Mouse (Mus musculus): ENCODE measurements at regions not wholly inside any gene's neighbourhood (a gene's known extent, or its start where the extent isn't known, plus 50 kb on each side); places are given as distances from the start of the nearest gene placed in this dataset.

DNA sequence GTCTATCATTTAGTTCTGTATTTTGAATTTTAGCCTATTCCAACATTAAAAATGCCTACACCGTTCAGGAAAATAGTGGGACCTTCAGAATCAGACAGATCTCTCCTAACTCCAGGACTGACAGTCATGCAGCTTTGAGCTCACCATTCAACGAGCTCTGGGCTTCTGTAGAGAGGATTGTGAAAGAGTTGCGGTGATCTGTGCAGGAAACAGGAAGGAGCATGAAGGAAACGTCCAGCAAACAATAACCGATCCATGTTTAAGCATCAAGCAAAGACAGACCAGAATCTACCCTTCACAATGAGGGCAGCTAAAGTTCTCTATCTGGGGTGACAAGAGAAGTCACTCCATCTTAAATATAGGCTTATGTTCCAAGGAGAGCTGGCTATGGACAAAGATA lies 76.0 kb upstream of the Ednrb start:
- Histone ChIP-seq H3K36me3 (ENCODE audit: control insufficient read depth, insufficient read depth, low read length) (no peaks in the 10 kb centered on the region), H3K27me3 (ENCODE audit: control insufficient read depth, insufficient read depth, low read length) (no peaks in the 10 kb centered on the region), H3K9ac (replicated peaks; ENCODE audit: low read depth, low read length) (no peak overlapping the region), H3K4me2 (replicated peaks; ENCODE audit: low read depth, low read length) (no peak overlapping the region), H3K4me1 (ENCODE audit: control insufficient read depth, insufficient read depth, low read length) (no peaks in the 10 kb centered on the region), H3K9me3 (ENCODE audit: control insufficient read depth, low read depth, low read length) (no peaks in the 10 kb centered on the region), H3K27ac (ENCODE audit: low read length) (no peak overlapping the region), H3K4me3 (ENCODE audit: low read depth, low read length) (no peak overlapping the region)
- 68% methylated on average over 5 of the region's 5 CpGs for WGBS
- no peak for ATAC-seq (ENCODE audit: insufficient number of reproducible peaks, insufficient read depth, low FRiP score, low read depth)

DNA sequence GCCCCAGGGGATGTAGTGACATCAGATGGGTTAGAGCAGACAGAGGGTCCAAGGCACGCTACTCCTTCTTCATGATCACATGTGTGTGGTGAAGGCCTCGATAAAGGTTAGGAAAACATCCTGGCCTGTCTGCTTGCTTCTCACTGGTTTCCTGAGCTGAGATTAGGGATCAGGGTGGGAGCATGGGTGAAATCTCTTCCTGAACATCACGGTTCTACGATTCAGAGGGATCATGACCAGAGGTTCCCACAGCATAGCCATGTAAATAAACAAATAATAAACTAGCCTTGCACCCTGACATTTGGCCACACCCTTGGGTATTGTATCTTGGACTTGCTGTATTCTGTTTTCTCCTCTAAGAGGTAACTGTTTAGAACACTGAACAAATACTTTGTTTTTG lies 75.2 kb upstream of the Ednrb start:
- 71% methylated on average over 4 of the region's 4 CpGs for WGBS
- Histone ChIP-seq H3K27ac (ENCODE audit: low read length) (no peak overlapping the region), H3K9me3 (ENCODE audit: control insufficient read depth, low read depth, low read length) (no peaks in the 10 kb centered on the region), H3K27me3 (ENCODE audit: control insufficient read depth, insufficient read depth, low read length) (no peaks in the 10 kb centered on the region), H3K4me3 (ENCODE audit: low read depth, low read length) (no peak overlapping the region), H3K9ac (replicated peaks; ENCODE audit: low read depth, low read length) (no peak overlapping the region), H3K4me2 (replicated peaks; ENCODE audit: low read depth, low read length) (no peak overlapping the region), H3K4me1 (ENCODE audit: control insufficient read depth, insufficient read depth, low read length) (no peaks in the 10 kb centered on the region), H3K36me3 (ENCODE audit: control insufficient read depth, insufficient read depth, low read length) (no peaks in the 10 kb centered on the region)
- ATAC-seq (ENCODE audit: insufficient number of reproducible peaks, insufficient read depth, low FRiP score, low read depth): no peak

DNA sequence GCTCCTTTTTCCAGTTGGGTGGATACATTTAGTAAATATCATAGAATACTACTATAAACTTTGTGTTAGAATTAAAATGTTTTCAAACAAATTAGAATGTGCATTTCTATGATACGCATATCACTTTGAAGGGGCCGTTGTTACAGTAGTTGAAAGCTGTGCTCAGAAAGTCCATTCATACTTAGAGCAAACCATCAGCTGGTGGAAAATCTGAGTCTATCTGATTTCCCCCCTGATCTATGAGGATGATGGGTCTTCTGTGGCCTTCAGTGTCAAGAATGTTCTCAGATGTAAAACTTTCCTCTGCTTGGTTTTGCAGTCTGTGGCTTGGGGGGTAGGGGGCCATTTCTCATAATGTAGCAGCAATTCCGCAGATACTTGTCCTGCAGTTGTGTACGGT lies 69.3 kb upstream of the Ednrb start:
- Histone ChIP-seq H3K4me2 (replicated peaks; ENCODE audit: low read depth, low read length) (no peak overlapping the region), H3K9me3 (ENCODE audit: control insufficient read depth, low read depth, low read length) (no peaks in the 10 kb centered on the region), H3K36me3 (ENCODE audit: control insufficient read depth, insufficient read depth, low read length) (no peaks in the 10 kb centered on the region), H3K4me1 (ENCODE audit: control insufficient read depth, insufficient read depth, low read length) (no peaks in the 10 kb centered on the region), H3K9ac (replicated peaks; ENCODE audit: low read depth, low read length) (no peak overlapping the region), H3K4me3 (ENCODE audit: low read depth, low read length) (no peak overlapping the region), H3K27me3 (ENCODE audit: control insufficient read depth, insufficient read depth, low read length) (no peaks in the 10 kb centered on the region), H3K27ac (ENCODE audit: low read length) (no peak overlapping the region)
- WGBS: 87% methylated on average over 4 of the region's 4 CpGs
- no peak for ATAC-seq (ENCODE audit: insufficient number of reproducible peaks, insufficient read depth, low FRiP score, low read depth)

DNA sequence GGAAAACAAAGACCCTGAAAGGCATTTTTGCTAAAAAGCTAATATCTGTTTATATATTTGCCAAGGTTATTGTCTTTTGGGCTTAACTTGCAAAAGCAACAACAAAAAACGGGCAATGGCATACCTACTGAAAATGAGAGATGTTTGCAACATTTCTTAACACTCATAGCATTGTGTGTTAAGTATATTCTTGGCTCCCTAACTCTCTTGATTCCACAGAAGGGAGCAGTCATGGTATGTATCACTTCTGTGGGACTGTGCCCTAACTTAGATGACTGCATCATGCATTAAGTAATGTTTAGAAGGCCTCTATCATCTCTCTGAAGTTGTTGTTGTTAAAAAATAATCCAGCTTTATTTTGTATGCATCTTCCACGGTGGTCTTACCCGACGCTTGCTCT lies 67.5 kb upstream of the Ednrb start:
- H3K4me3 ChIP-seq (ENCODE audit: low read depth, low read length): no peak overlapping the region
- H3K27me3 ChIP-seq (ENCODE audit: control insufficient read depth, insufficient read depth, low read length): no peaks in the 10 kb centered on the region
- no peaks in the 10 kb centered on the region for H3K9me3 ChIP-seq (ENCODE audit: control insufficient read depth, low read depth, low read length)
- ATAC-seq (ENCODE audit: insufficient number of reproducible peaks, insufficient read depth, low FRiP score, low read depth): no peak
- no peaks in the 10 kb centered on the region for H3K4me1 ChIP-seq (ENCODE audit: control insufficient read depth, insufficient read depth, low read length)
- no peak overlapping the region for H3K9ac ChIP-seq (replicated peaks; ENCODE audit: low read depth, low read length)
- 67% methylated on average over 4 of the region's 4 CpGs for WGBS
- no peaks in the 10 kb centered on the region for H3K36me3 ChIP-seq (ENCODE audit: control insufficient read depth, insufficient read depth, low read length)
- no peak overlapping the region for H3K4me2 ChIP-seq (replicated peaks; ENCODE audit: low read depth, low read length)
- H3K27ac ChIP-seq (ENCODE audit: low read length): no peak overlapping the region

DNA sequence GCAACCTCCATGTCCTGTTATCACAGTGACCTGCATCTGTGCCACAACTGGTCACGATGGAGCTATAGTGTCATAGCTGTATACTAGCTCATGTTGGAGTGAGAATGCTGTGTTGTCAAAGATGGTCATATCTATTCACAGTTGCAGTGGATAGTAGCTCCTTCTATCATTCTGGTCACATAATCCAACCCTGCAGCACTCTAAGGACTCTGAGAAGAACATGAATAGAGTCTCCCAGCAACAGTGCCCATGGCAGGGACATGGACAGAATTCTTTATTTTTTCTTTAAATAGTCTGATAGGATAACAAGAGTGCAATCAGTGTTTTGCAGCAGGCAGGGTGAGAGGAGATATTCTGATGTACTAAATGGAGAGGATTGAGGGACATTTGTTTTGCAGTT lies 67.1 kb upstream of the Ednrb start:
- no peak for ATAC-seq (ENCODE audit: insufficient number of reproducible peaks, insufficient read depth, low FRiP score, low read depth)
- Histone ChIP-seq H3K4me3 (ENCODE audit: low read depth, low read length) (no peak overlapping the region), H3K9me3 (ENCODE audit: control insufficient read depth, low read depth, low read length) (no peaks in the 10 kb centered on the region), H3K36me3 (ENCODE audit: control insufficient read depth, insufficient read depth, low read length) (no peaks in the 10 kb centered on the region), H3K4me1 (ENCODE audit: control insufficient read depth, insufficient read depth, low read length) (no peaks in the 10 kb centered on the region), H3K4me2 (replicated peaks; ENCODE audit: low read depth, low read length) (no peak overlapping the region), H3K9ac (replicated peaks; ENCODE audit: low read depth, low read length) (no peak overlapping the region), H3K27ac (ENCODE audit: low read length) (no peak overlapping the region), H3K27me3 (ENCODE audit: control insufficient read depth, insufficient read depth, low read length) (no peaks in the 10 kb centered on the region)
- WGBS: 95% methylated on average over 1 of the region's 1 CpGs

DNA sequence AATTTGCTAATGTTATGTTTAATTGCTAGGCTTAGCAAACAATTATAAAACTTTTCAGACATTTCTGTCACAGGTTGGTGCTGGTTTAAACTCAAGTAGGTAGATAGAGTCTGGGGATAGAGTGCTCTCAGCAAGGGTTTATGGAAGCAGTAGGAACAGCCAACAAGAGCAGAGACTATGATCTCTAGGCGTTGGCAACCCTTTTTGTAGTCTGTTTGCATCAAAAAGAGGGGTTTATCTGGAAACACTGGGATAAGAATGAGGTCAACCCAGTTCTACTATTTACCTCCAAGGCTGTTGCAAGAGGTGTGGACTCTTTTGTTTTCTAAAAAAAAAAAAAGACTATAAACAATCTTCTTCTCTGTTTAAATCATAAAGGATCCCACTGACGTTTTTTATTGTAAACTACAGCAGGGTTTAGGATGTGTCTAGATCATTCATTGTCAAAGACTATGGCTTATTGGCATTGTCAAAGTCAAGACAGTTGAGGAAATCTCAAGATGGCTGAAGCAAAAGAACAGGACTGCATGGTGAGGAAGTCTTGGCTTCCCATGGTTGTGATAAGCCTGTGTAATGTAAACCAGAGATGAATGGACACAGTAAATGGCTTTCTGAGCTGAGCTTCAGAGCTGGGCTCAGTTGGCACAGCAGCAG lies 62.3 kb upstream of the Ednrb start:
- H3K36me3 ChIP-seq (ENCODE audit: control insufficient read depth, insufficient read depth, low read length): no peaks in the 10 kb centered on the region
- H3K4me3 ChIP-seq (ENCODE audit: low read depth, low read length): no peak overlapping the region
- H3K27ac ChIP-seq (ENCODE audit: low read length): no peak overlapping the region
- H3K9me3 ChIP-seq (ENCODE audit: control insufficient read depth, low read depth, low read length): no peaks in the 10 kb centered on the region
- WGBS: 38% methylated on average over 2 of the region's 2 CpGs
- ATAC-seq (ENCODE audit: insufficient number of reproducible peaks, insufficient read depth, low FRiP score, low read depth): no peak
- no peak overlapping the region for H3K9ac ChIP-seq (replicated peaks; ENCODE audit: low read depth, low read length)
- no peak overlapping the region for H3K4me2 ChIP-seq (replicated peaks; ENCODE audit: low read depth, low read length)
- H3K4me1 ChIP-seq (ENCODE audit: control insufficient read depth, insufficient read depth, low read length): no peaks in the 10 kb centered on the region
- no peaks in the 10 kb centered on the region for H3K27me3 ChIP-seq (ENCODE audit: control insufficient read depth, insufficient read depth, low read length)

DNA sequence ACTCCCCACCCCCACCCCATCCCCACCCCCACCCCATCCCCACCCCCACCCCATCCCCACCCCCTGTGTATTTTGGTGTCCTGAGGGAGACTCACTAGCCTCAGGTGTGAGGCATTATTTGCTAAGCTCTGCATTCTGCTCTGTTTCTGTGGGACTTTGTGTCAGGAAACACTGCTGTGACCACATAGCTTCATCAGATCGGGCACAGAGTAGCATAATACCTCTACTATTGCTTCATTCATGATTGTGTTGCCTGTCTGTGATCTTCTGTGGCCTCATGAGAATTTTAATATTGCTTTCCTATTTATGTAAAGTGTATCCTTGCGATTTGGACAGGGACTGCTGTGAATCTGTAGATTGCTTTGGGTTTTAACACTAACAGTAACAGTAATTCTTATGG lies 56.6 kb upstream of the Ednrb start:
- Histone ChIP-seq H3K4me1 (ENCODE audit: control insufficient read depth, insufficient read depth, low read length) (0 out of 2 replicates have a peak, but pooled peaks cover 6% of the 10 kb centered on the region), H3K27me3 (ENCODE audit: control insufficient read depth, insufficient read depth, low read length) (no peaks in the 10 kb centered on the region), H3K4me3 (ENCODE audit: low read depth, low read length) (no peak overlapping the region), H3K36me3 (ENCODE audit: control insufficient read depth, insufficient read depth, low read length) (no peaks in the 10 kb centered on the region), H3K9me3 (ENCODE audit: control insufficient read depth, low read depth, low read length) (no peaks in the 10 kb centered on the region), H3K4me2 (replicated peaks; ENCODE audit: low read depth, low read length) (no peak overlapping the region), H3K27ac (ENCODE audit: low read length) (no peak overlapping the region), H3K9ac (replicated peaks; ENCODE audit: low read depth, low read length) (no peak overlapping the region)
- no peak for ATAC-seq (ENCODE audit: insufficient number of reproducible peaks, insufficient read depth, low FRiP score, low read depth)
- whole genome bisulfite sequencing: 81% methylated on average over 2 of the region's 2 CpGs

DNA sequence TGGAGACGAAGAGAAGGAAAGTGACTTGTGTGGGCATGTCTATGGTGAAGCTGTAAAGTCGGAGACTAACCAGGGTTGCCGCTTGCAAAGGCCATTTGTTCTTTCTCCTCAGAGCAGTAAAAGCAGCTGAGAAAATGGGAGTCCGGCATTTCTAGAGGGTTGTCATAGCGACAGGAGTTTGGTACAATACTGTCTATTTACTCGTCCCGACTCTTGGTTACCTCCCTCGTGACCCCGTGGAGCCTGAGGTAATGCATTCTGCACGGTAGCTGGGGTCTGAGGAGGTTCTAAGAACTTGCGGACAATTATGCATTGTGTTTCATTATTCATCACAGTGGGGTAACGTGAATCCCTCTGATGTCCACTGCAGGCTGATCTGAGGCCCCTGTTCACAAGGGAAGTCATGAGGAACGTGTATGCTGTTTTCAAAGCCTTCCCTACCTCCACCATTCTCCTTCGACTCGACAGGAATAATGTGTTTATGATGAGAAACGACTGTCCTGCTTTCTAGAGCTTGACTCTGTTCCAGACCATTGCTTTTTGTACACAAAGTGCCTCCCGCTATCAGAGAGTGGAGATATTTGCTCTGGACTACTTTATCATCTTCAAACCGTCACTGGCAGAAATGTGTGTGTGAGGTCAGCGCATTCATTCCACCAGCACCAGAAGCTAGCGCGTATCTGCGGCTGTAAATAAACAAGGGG lies 55.1 kb upstream of the Ednrb start:
- H3K9me3 ChIP-seq (ENCODE audit: control insufficient read depth, low read depth, low read length): no peaks in the 10 kb centered on the region
- H3K27ac ChIP-seq (ENCODE audit: low read length): 0 out of 2 replicates have a peak overlapping the region, but pooled peaks have one; percentile 24
- 4% methylated on average over 22 of the region's 22 CpGs for WGBS
- H3K36me3 ChIP-seq (ENCODE audit: control insufficient read depth, insufficient read depth, low read length): no peaks in the 10 kb centered on the region
- peak; percentile 68; the same call in 1 of the 2 replicates for ATAC-seq (ENCODE audit: insufficient number of reproducible peaks, insufficient read depth, low FRiP score, low read depth)
- H3K27me3 ChIP-seq (ENCODE audit: control insufficient read depth, insufficient read depth, low read length): no peaks in the 10 kb centered on the region
- peak overlapping the region; percentile 44 for H3K4me2 ChIP-seq (replicated peaks; ENCODE audit: low read depth, low read length)
- 0 out of 2 replicates have a peak, but pooled peaks cover 6% of the 10 kb centered on the region for H3K4me1 ChIP-seq (ENCODE audit: control insufficient read depth, insufficient read depth, low read length)
- no peak overlapping the region for H3K9ac ChIP-seq (replicated peaks; ENCODE audit: low read depth, low read length)
- H3K4me3 ChIP-seq (ENCODE audit: low read depth, low read length): peak overlapping the region; percentile 11; the same call in 1 of the 2 replicates
